Mouse (Mus musculus) MEL (cell line): ENCODE measurements at regions not wholly inside any gene's neighbourhood (a gene's known extent, or its start where the extent isn't known, plus 50 kb on each side); places are given as distances from the start of the nearest gene placed in this dataset.

ENCODE experiments used
- DNase-seq: peaks from one replicate; pipeline ENCODE4 v3.0.0; 2011; ENCODE audit warnings: low read depth, low spot score
- H3K27ac ChIP-seq: 2 replicates; pipeline ENCODE4 v1.5.1; 2012; ENCODE audit warnings: low read depth, mild to moderate bottlenecking, control low read depth, low read length, moderate library complexity; ENCODE audit not compliant: control insufficient read depth
- H3K27me3 ChIP-seq, 2 experiments: fragments of 150-350 bp in 1 of 2; sonication (generic) in 1 of 2; 2 replicates each; pipeline ENCODE4 v1.6.1; 2012; ENCODE audit warnings: low read length in 2 of 2, mild to moderate bottlenecking in 2 of 2, improper control_type of control experiment in 1 of 2, moderate library complexity in 1 of 2; ENCODE audit not compliant: insufficient read depth in 2 of 2, control insufficient read depth in 1 of 2
- H3K36me3 ChIP-seq, 2 experiments: 2 replicates each; pipeline ENCODE4 v1.6.1; 2012 to 2014; ENCODE audit warnings: low read length in 2 of 2, improper control_type of control experiment in 1 of 2, inconsistent platforms in 1 of 2, mild to moderate bottlenecking in 1 of 2; ENCODE audit not compliant: insufficient read depth in 2 of 2, control insufficient read depth in 1 of 2
- H3K4me1 ChIP-seq, 2 experiments: fragments of 150-350 bp in 1 of 2; sonication (generic) in 1 of 2; 2 replicates each; pipeline ENCODE4 v1.6.1; 2012; ENCODE audit warnings: low read length in 2 of 2, improper control_type of control experiment in 1 of 2, mild to moderate bottlenecking in 1 of 2; ENCODE audit not compliant: insufficient read depth in 2 of 2, control insufficient read depth in 1 of 2
- H3K4me3 ChIP-seq, 2 experiments: fragments of 150-350 bp in 1 of 2; sonication (generic) in 1 of 2; 2 replicates each; pipeline ENCODE4 v1.5.1; 2012; ENCODE audit warnings: low read depth in 2 of 2, low read length in 2 of 2, mild to moderate bottlenecking in 2 of 2, moderate library complexity in 2 of 2, control low read depth in 1 of 2, improper control_type of control experiment in 1 of 2; ENCODE audit not compliant: control insufficient read depth in 1 of 2, insufficient read depth in 1 of 2
- H3K79me2 ChIP-seq: 2 replicates; pipeline ENCODE4 v1.6.1; 2012; ENCODE audit warnings: mild to moderate bottlenecking, low read length, moderate library complexity; ENCODE audit not compliant: control insufficient read depth, poor library complexity, insufficient read depth
- H3K9ac ChIP-seq: 2 replicates; pipeline ENCODE4 v1.6.1; 2012; ENCODE audit warnings: low read depth, mild to moderate bottlenecking, control low read depth, low read length, moderate library complexity; ENCODE audit not compliant: control insufficient read depth, poor library complexity, severe bottlenecking
- H3K9me3 ChIP-seq: fragments of 150-350 bp; sonication (generic); replicated peaks from 2 replicates; pipeline ENCODE4 v1.6.1; 2012; ENCODE audit warnings: mild to moderate bottlenecking, low read length, improper control_type of control experiment, moderate library complexity; ENCODE audit not compliant: insufficient read depth
- CHD1 ChIP-seq: IDR thresholded peaks from 2 replicates; pipeline ENCODE4 v1.6.1; 2012; ENCODE audit warnings: low read depth, mild to moderate bottlenecking, inconsistent platforms, low read length, improper control_type of control experiment
- ELF1 ChIP-seq: IDR thresholded peaks from 2 replicates; pipeline ENCODE4 v1.6.1; 2014; ENCODE audit warnings: low read depth, mild to moderate bottlenecking, inconsistent platforms, low read length, improper control_type of control experiment, moderate library complexity
- GABPA ChIP-seq: IDR thresholded peaks from 2 replicates; pipeline ENCODE4 v1.6.1; 2012; ENCODE audit warnings: low read depth, mild to moderate bottlenecking, inconsistent platforms, low read length, improper control_type of control experiment, moderate library complexity
- GATA1 ChIP-seq: IDR thresholded peaks from 2 replicates; pipeline ENCODE4 v1.6.1; 2011; ENCODE audit warnings: low read depth, low read length, improper control_type of control experiment
- HCFC1 ChIP-seq: IDR thresholded peaks from 2 replicates; pipeline ENCODE4 v1.6.1; 2012; ENCODE audit warnings: low read depth, mild to moderate bottlenecking, inconsistent platforms, low read length, improper control_type of control experiment, moderate library complexity
- KAT2A ChIP-seq: conservative IDR thresholded peaks from 2 replicates; pipeline ENCODE4 v1.6.1; 2012; ENCODE audit warnings: low read depth, low read length, improper control_type of control experiment, inconsistent platforms
- MAFK ChIP-seq: IDR thresholded peaks from 2 replicates; pipeline ENCODE4 v1.6.1; 2011; ENCODE audit warnings: low read depth, mild to moderate bottlenecking, low read length, improper control_type of control experiment, borderline replicate concordance
- MAX ChIP-seq: IDR thresholded peaks from 2 replicates; pipeline ENCODE4 v1.6.1; 2011; ENCODE audit warnings: low read length, improper control_type of control experiment
- MEF2A ChIP-seq: IDR thresholded peaks from 2 replicates; pipeline ENCODE4 v1.6.1; 2014; ENCODE audit warnings: low read depth, mild to moderate bottlenecking, inconsistent platforms, low read length, improper control_type of control experiment; ENCODE audit not compliant: poor library complexity, insufficient replicate concordance, severe bottlenecking; ENCODE audit errors: extremely low read depth
- MXI1 ChIP-seq: IDR thresholded peaks from 2 replicates; pipeline ENCODE4 v1.6.1; 2011; ENCODE audit warnings: mild to moderate bottlenecking, low read depth, low read length, improper control_type of control experiment
- MYC ChIP-seq: IDR thresholded peaks from 2 replicates; pipeline ENCODE4 v1.6.1; 2011; ENCODE audit warnings: low read depth, mild to moderate bottlenecking, low read length, improper control_type of control experiment, moderate library complexity
- NELFE ChIP-seq: IDR thresholded peaks from 2 replicates; pipeline ENCODE4 v1.6.1; 2011; ENCODE audit warnings: low read depth, low read length, improper control_type of control experiment
- POLR2A ChIP-seq, 2 experiments: IDR thresholded peaks; 2 replicates each; pipeline ENCODE4 v1.6.1; 2011 to 2012; ENCODE audit warnings: low read length in 2 of 2, mild to moderate bottlenecking in 2 of 2, control low read depth in 1 of 2, improper control_type of control experiment in 1 of 2, low read depth in 1 of 2, moderate library complexity in 1 of 2; ENCODE audit not compliant: control insufficient read depth in 1 of 2, insufficient read depth in 1 of 2, poor library complexity in 1 of 2
- POLR2AphosphoS2 ChIP-seq: IDR thresholded peaks from 2 replicates; pipeline ENCODE4 v1.6.1; 2011; ENCODE audit warnings: low read length, improper control_type of control experiment
- POLR2AphosphoS5 ChIP-seq: IDR thresholded peaks from 2 replicates; pipeline ENCODE4 v1.6.1; 2012; ENCODE audit warnings: low read depth, borderline replicate concordance, mild to moderate bottlenecking, inconsistent platforms, low read length, moderate library complexity, mixed read lengths
- RAD21 ChIP-seq: IDR thresholded peaks from 2 replicates; pipeline ENCODE4 v1.6.1; 2011; ENCODE audit warnings: mild to moderate bottlenecking, low read depth, low read length, improper control_type of control experiment
- SMC3 ChIP-seq: IDR thresholded peaks from 2 replicates; pipeline ENCODE4 v1.6.1; 2011; ENCODE audit warnings: low read depth, low read length, improper control_type of control experiment
- TBP ChIP-seq: IDR thresholded peaks from 2 replicates; pipeline ENCODE4 v1.8.0; 2011; ENCODE audit warnings: low read depth, low read length, improper control_type of control experiment
- UBTF ChIP-seq: IDR thresholded peaks from 2 replicates; pipeline ENCODE4 v1.6.1; 2012; ENCODE audit warnings: low read depth, mild to moderate bottlenecking, inconsistent platforms, low read length, improper control_type of control experiment, moderate library complexity, borderline replicate concordance; ENCODE audit not compliant: insufficient read depth
- USF2 ChIP-seq, 2 experiments: IDR thresholded peaks; 2 replicates each; pipeline ENCODE4 v1.6.1; 2011 to 2012; ENCODE audit warnings: improper control_type of control experiment in 2 of 2, low read length in 2 of 2, borderline replicate concordance in 1 of 2, inconsistent platforms in 1 of 2, low read depth in 1 of 2, mild to moderate bottlenecking in 1 of 2; ENCODE audit not compliant: insufficient read depth in 1 of 2
- ZC3H11A ChIP-seq: IDR thresholded peaks from 2 replicates; pipeline ENCODE4 v1.6.1; 2012; ENCODE audit warnings: low read depth, mild to moderate bottlenecking, inconsistent platforms, low read length, improper control_type of control experiment
- ZNF384 ChIP-seq: IDR thresholded peaks from 2 replicates; pipeline ENCODE4 v1.6.1; 2012; ENCODE audit warnings: low read depth, mild to moderate bottlenecking, inconsistent platforms, low read length, improper control_type of control experiment

GRCm38 (mm10) chr6:12831916-12832315 is 82.7 kb upstream of the Thsd7a start:
- TF ChIP-seq MAFK (no peak), ZC3H11A (no peak), POLR2AphosphoS5 (no peak), KAT2A (no peak), MYC (no peak), POLR2A (IDR thresholded peaks at IDR 0.05; ENCODE audit: control insufficient read depth in 1 of 2, insufficient read depth in 1 of 2, low read depth in 1 of 2, low read length in 2 of 2, poor library complexity in 1 of 2) (no peak), ZNF384 (no peak), TBP (no peak), UBTF (no peak), USF2 (IDR thresholded peaks at IDR 0.05; ENCODE audit: borderline replicate concordance in 1 of 2, insufficient read depth in 1 of 2, low read depth in 1 of 2, low read length in 2 of 2) (no peak), MAX (no peak), SMC3 (no peak), GATA1 (no peak), MXI1 (no peak)
- Histone ChIP-seq H3K9ac (no peak overlapping the region), H3K27ac (no peak overlapping the region), H3K4me1 (no peaks in the 10 kb centered on the region), H3K9me3 (no peaks in the 10 kb centered on the region), H3K36me3 (no peaks in the 10 kb centered on the region), H3K79me2 (no peaks in the 10 kb centered on the region), H3K4me3 (no peak overlapping the region), H3K27me3 (no peaks in the 10 kb centered on the region)
- DNase-seq = no peak

DNA sequence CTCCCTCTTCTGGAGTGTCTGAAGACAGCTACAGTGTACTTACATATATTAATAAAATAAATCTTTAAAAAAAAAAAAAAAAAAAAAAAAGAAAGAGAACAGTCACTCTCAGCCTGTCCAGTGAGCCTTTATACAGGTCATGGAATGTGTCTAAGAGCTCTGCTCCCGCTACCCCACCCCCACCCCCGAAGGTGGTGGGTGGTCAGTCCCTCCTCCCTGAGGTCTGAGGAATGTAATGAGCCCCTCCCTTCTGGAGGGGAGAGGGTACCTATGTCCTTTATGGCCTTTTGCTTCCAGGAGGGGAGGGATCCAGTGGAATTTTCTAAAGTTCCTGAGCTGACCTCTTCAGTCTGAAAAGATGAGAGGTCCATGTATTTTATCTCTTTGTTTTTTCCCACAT is 82.3 kb upstream of the Thsd7a start:
- Histone ChIP-seq H3K9ac (no peak overlapping the region), H3K4me3 (no peak overlapping the region), H3K79me2 (no peaks in the 10 kb centered on the region), H3K4me1 (no peaks in the 10 kb centered on the region)
- TF ChIP-seq POLR2AphosphoS2 = no peak
- TF ChIP-seq GABPA = no peak
- no peak for TF ChIP-seq USF2 (IDR thresholded peaks at IDR 0.05; ENCODE audit: borderline replicate concordance in 1 of 2, insufficient read depth in 1 of 2, low read depth in 1 of 2, low read length in 2 of 2)
- no peak for TF ChIP-seq NELFE
- TF ChIP-seq ZNF384 = no peak
- no peak for TF ChIP-seq HCFC1
- TF ChIP-seq MEF2A = no peak
- no peak for TF ChIP-seq RAD21
- no peak for TF ChIP-seq CHD1
- no peak for TF ChIP-seq MXI1
- TF ChIP-seq ELF1 = no peak
- TF ChIP-seq, all 39 proteins: peak for 0
- H3K9me3 ChIP-seq = no peaks in the 10 kb centered on the region
- no peaks in the 10 kb centered on the region for H3K36me3 ChIP-seq
- no peak overlapping the region for H3K27ac ChIP-seq
- H3K27me3 ChIP-seq = no peaks in the 10 kb centered on the region
- DNase-seq = no peak
